ENCODE assay signal across 27 mouse cellular contexts in the genomic region with DNA sequence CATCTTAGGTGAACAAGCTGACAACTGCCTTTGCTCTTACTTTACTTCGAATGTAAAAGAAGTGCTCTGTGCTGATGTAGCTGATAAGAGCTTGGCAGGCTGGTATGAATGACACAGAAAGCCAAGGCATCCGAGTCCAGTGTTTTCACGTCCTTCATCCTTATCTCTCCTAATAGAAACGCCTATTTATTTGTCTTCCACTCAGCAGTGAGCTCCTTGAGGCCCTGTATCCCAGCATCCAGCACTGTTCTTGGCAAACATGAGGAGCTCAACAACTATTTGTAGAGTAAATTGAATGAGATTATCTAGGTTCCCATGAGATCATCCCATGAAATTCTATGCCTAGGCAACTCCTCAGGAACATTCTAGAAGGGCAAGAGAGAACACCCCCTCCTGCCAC. TPM values are rescaled to one million over a fixed set of nuclear protein-coding genes. Genes with fewer than 3 reads are reported as not detected.
A peak's percentile ranks its signal among the peaks of the same experiment; 100 is the strongest.
DNase-seq lines count a peak whose midpoint lies in the region; ATAC-seq and TF ChIP-seq lines count a peak whose summit lies in the region.
"Had no signal": no experiment of that assay in that cellular context is flagged by ENCODE, and none has a peak within 500 bp of the region (broad histone marks: within the 10 kb centered on the region; RNA-seq: fewer than 3 reads in every experiment).

No protein-coding gene starts in this region.

- H3K27ac ChIP-seq in heart, postnatal 0 days (ENCODE audit: low read depth), result no peak overlapping the region
- H3K27ac ChIP-seq in testis, adult 2 months (ENCODE audit: control insufficient read depth, insufficient read depth, low read depth, low read length), result no peak overlapping the region
- H3K27ac ChIP-seq: embryonic facial prominence, embryonic 13.5 days; embryonic facial prominence, embryonic 15.5 days; forebrain, embryonic 10.5 days; forebrain, embryonic 12.5 days had no signal

- peak; percentile 2 for DNase-seq in adrenal gland, adult 8-10 months
- DNase-seq in adrenal gland, adult 2 months, result no peak
- peak; percentile 12 for DNase-seq in heart, postnatal 0 days (ENCODE audit: low spot score)
- no peak for DNase-seq in heart, adult 11 months
- DNase-seq in lung, postnatal 25 days (ENCODE audit: low spot score), result peak; percentile 20
- DNase-seq in lung, postnatal 10 days, result no peak
- no peak for DNase-seq in testis, postnatal 14 days (ENCODE audit: low spot score)
- DNase-seq: adrenal gland, postnatal 25 days; cerebellum, adult 11-12 months; cerebellum, adult 2 months; cerebellum, adult 9-10 months; cerebellum, postnatal 14 days; cerebellum, postnatal 36 days; embryo, embryonic 11 days had no signal

- no peaks in the 10 kb centered on the region for H3K27me3 ChIP-seq in heart, postnatal 0 days (ENCODE audit: control insufficient read depth, insufficient read depth, low read length)
- H3K27me3 ChIP-seq in testis, adult 2 months (ENCODE audit: control insufficient read depth, insufficient read depth, low read length), result no peaks in the 10 kb centered on the region
- H3K27me3 ChIP-seq: embryonic facial prominence, embryonic 13.5 days; embryonic facial prominence, embryonic 15.5 days; forebrain, embryonic 12.5 days; Patski had no signal

- WGBS in heart, postnatal 0 days, result 24% methylated on average over 4 of the region's 4 CpGs

- no peak overlapping the region for H3K4me3 ChIP-seq in heart, postnatal 0 days (ENCODE audit: low read depth, low read length)
- H3K4me3 ChIP-seq in testis, adult 2 months (ENCODE audit: control insufficient read depth, low read depth, low read length), result peak overlapping the region; percentile 74
- H3K4me3 ChIP-seq: embryonic facial prominence, embryonic 13.5 days; embryonic facial prominence, embryonic 15.5 days; erythroblast, embryonic 14.5 days; forebrain, embryonic 10.5 days; forebrain, embryonic 12.5 days had no signal

- 0 out of 2 replicates have a peak, but pooled peaks cover 3% of the 10 kb centered on the region for H3K9me3 ChIP-seq in heart, postnatal 0 days (replicated peaks; ENCODE audit: control insufficient read depth, low read length)
- H3K9me3 ChIP-seq: embryonic facial prominence, embryonic 13.5 days; embryonic facial prominence, embryonic 15.5 days; forebrain, embryonic 10.5 days; forebrain, embryonic 12.5 days; G1E had no signal

- H3K36me3 ChIP-seq in heart, postnatal 0 days (replicated peaks; ENCODE audit: control insufficient read depth, insufficient read depth, low read length), result no peaks in the 10 kb centered on the region
- H3K36me3 ChIP-seq in testis, adult 2 months (ENCODE audit: control insufficient read depth, insufficient read depth, low read length), result no peaks in the 10 kb centered on the region
- H3K36me3 ChIP-seq: embryonic facial prominence, embryonic 13.5 days; embryonic facial prominence, embryonic 15.5 days; forebrain, embryonic 10.5 days; forebrain, embryonic 12.5 days; G1E had no signal

- no peak for TF ChIP-seq POLR2A in testis, adult 2 months (IDR thresholded peaks at IDR 0.05; ENCODE audit: control insufficient read depth, low read depth, low read length)

- no peak overlapping the region for H3K9ac ChIP-seq in heart, postnatal 0 days (replicated peaks; ENCODE audit: low read depth, low read length)
- H3K9ac ChIP-seq: embryonic facial prominence, embryonic 13.5 days; embryonic facial prominence, embryonic 15.5 days; forebrain, embryonic 12.5 days had no signal

- H3K4me2 ChIP-seq in heart, postnatal 0 days (ENCODE audit: low read depth, low read length), result no peak overlapping the region
- H3K4me2 ChIP-seq: embryonic facial prominence, embryonic 13.5 days; embryonic facial prominence, embryonic 15.5 days; forebrain, embryonic 12.5 days had no signal

- H3K4me1 ChIP-seq in heart, postnatal 0 days (ENCODE audit: control insufficient read depth, insufficient read depth), result 0 out of 2 replicates have a peak, but pooled peaks cover 7% of the 10 kb centered on the region
- H3K4me1 ChIP-seq in testis, adult 2 months (ENCODE audit: control insufficient read depth, insufficient read depth, low read length), result no peaks in the 10 kb centered on the region
- H3K4me1 ChIP-seq: embryonic facial prominence, embryonic 13.5 days; embryonic facial prominence, embryonic 15.5 days; forebrain, embryonic 12.5 days had no signal

- no peak for TF ChIP-seq CTCF in heart, postnatal 0 days (IDR thresholded peaks at IDR 0.05; ENCODE audit: low read depth)
- TF ChIP-seq CTCF in testis, adult 2 months (IDR thresholded peaks at IDR 0.05; ENCODE audit: control insufficient read depth, insufficient read depth, insufficient replicate concordance, low read depth, low read length), result no peak

- TF ChIP-seq EP300 in heart, postnatal 0 days (IDR thresholded peaks at IDR 0.05; ENCODE audit: low read depth), result no peak

- no peak for ATAC-seq in heart, postnatal 0 days (ENCODE audit: insufficient read depth, low read depth)
- ATAC-seq: activated CD4-positive, CD25-positive, alpha-beta regulatory T cell, adult 4 months; CD4-positive, CD25-positive, alpha-beta regulatory T cell, adult 4 months; forebrain, embryonic 14.5 days; forebrain, embryonic 16.5 days; Patski had no signal

RNA-seq across cellular contexts. Expression of gene Edn1, which starts 35.1 kb away (rescaled TPM):
- total RNA-seq in adrenal gland, adult 8-10 months (2022), result 1 to 10 TPM in 1 of 4 experiments, under 1 TPM in 3; 0.42 to 1.3 (median 0.81) TPM
- 1 to 10 TPM; 1.1 to 1.6 TPM for total RNA-seq in adrenal gland, adult 2 months (2021)
- 0.30 and 0.46 TPM in 2 replicates for polyA plus RNA-seq in adrenal gland, adult 2 months (2012; rRNA removed)
- 7.4 and 11.0 TPM in 2 replicates for total RNA-seq in heart, postnatal 0 days (2014; rRNA removed; ENCODE audit: low replicate concordance)
- polyA plus RNA-seq in heart, postnatal 0 days (2015; fragmentation: Nextera tagmentation; extraction: Ambion mirVana), result 7.2 and 7.8 TPM in 2 replicates
- polyA plus RNA-seq in testis, adult 2 months (2012; rRNA removed), result 0.64 and 0.66 TPM in 2 replicates
- total RNA-seq: CH12.LX had no signal
- polyA plus RNA-seq: activated CD4-positive, CD25-positive, alpha-beta regulatory T cell, adult 4 months; CD4-positive, CD25-positive, alpha-beta regulatory T cell, adult 4 months; erythroblast, embryonic 14.5 days; G1E had no signal

Comparison
In these comparisons a context has a peak if more than half of its experiments do, and no peak if none do; other contexts are left out.
1. DNase-seq: peak in adrenal gland, adult 8-10 months (single experiment), heart, postnatal 0 days (single experiment) and lung, postnatal 25 days (single experiment); none in adrenal gland, adult 2 months (single experiment), heart, adult 11 months (single experiment), lung, postnatal 10 days (single experiment) and testis, postnatal 14 days (single experiment).